Mouse (Mus musculus) heart, postnatal 10 days (tissue): Measurements from ENCODE around the gene Acap1. TPM values are rescaled to one million over a fixed set of nuclear protein-coding genes. Genes with fewer than 3 reads are reported as not detected.
"Not testable (repeated sequence)": the region's sequence is repeated elsewhere in the genome, so short reads cannot be mapped to it uniquely, and the experiment has no call there.

ENCODE experiments used
- DNase-seq, 2 experiments: peaks; one replicate each; pipeline ENCODE4 v3.0.0; 2021
- intact Hi-C: fragments of 180-260 bp; cut with DNase I; formaldehyde crosslinking; loops from one replicate; pipeline ENCODE4 v1.15.1; 2025
- total RNA-seq, 2 experiments: library from RNA; stranded (reverse); gene quantifications; 2 replicates each; pipeline ENCODE4 v1.2.3; 2021

Acap1 gene
- total RNA-seq, 2 experiments from 2014 or later: 2.7 to 3.0 TPM

DNA sequence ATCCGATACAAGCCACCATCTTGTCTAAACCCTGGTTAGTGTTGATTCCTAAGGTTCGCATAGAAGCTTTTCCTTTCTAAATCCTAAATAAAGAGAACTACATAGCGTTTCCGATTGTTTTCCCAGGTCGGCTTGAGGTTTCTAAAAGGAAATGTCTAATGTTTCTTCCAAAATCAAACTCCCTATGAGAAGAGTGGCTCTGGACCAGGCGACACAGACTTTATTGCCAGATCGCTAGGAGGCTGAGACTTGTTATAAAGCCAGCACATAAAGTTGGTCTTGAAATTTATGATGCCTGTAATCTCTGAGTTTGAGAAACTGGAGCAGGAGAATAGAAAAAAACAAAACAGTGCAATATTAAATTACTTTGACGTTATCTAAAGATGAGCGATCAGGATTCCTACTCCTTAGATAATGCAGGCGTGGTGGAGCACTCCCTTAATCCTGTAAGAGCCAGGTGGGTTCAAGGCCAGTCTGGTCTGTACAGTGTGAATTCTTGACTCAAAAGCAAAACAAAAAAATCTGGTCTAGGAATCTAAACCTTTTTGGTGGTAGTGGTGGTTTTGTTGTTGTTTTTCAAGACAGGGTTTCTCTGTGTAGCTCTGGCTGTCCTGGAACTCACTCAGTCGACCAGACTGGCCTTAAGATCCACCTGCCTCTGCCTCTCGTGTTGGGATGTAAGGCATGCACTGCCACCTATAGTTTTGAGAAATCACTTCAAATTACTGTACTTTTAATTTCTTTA, 26.8 kb upstream of the Acap1 start:
- peak in 1 of 2 experiments; percentile 48 for DNase-seq
- intact Hi-C loops: no loop called here

DNA sequence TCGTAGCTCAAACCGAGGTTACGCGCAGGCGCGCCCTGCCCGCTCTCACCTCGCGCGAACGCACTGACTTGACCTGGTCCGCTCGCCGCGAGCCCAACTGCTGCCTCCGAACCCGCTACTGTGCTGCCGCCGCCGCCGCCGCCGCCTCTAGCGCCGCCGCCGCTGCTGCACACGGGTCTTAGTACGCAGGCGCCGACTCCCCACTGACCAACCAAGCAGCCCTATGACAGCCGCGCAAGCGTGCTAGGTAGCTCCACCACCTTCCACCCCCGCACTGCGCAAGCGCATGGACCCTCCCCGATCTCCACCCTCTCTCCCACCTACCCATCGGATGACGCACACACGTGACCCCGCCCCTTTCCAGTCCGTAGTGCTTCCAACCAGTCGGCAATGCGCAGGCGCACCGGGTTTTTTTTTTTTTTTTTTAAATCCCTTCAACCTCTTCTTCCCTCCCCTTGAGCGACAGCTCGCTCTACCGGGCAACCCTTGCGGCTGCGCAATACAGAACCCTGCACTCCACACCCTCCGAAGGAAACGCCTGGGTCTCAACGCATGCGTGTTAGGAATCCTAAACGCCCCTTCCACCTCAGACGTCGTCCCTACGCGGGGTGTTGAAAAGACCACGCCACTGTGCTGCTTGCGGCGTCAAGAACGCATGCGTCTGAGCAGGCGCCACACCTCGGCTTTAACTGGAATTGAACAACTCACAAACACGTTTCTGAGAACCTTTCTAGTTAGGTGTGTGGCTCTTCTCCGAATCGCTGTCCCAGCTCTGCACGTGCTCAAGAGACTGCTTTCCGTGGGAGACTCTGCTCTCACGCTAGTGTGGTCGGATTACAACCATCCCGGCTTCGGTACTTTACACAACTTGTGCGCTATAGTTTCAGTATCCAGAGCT, 26.0 kb upstream of the Acap1 start, which contains the start of gene Eif5a:
Gene Eif5a (minus strand): TSS at position 845 of the 898 bp plus-strand sequence.
- peak; percentile 100 for DNase-seq
- intact Hi-C loops: no loop called here

DNA sequence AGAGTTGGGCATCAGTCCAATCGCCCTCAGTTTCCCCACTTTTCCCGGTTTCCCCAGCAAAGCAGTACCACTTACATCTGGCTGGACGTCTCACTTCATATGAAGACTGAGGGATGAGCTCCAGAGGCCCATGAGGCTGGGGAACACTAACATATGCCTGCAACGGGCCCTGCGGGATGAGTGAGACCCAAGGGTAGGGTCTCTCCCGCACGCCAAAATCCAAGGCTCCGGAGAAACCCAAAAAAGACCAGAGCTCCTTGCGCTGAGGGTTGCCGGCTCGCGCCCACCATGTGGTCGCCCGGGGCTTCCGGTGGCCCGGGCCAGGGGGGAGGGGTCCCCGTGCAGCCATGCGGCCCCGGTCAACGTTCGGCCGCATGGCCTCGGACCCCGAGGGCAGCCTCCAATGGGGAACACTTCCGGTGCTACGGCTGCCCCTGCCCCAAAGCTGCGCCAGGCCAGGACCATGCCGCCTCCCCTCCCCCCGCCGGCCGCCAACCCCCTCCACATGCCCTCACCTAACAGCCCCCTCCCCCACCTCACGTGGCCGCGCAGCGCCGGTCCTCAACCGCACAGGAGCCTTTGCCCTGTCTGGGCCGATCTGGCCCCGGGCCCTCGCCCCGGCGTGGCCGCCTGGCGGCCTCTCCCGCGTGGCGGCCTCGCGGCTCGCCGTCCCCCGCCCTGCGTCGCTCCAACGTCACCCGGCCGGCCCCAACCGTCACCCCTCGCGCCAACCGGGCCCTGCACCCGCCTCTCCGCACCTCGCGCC, 25.1 kb upstream of the Acap1 start:
- intact Hi-C loops: no loop called here
- DNase-seq: peak; percentile 27 to 71

DNA sequence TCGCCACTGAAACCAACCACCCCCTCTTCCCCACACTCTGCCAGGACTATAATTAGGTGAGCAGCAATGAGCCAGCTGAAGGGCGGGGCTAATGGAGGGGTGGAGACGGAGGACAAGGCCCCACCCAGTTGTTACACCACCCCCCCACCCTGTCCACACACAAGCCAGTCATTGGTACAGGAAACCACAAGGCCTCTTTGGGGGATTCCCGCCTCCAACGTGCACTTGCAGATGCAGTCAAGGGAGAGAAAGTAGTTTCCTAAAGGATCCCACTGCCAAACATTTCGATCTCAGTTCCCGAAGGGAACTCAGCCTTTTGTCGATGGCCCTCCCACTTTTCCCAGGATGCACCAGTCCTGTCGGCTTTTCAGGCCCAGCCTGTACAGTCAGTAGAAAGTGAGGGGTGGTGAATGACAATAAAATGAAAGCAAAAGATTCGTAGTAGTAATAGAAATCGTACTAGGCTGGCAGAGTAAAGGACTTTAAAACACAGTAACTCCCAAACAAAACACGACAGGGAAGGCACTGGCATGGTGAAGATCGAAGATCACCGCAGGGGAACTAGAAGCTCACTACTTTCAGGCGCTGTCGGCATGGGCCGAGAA, 24.4 kb upstream of the Acap1 start:
- intact Hi-C loops: loop anchor here (2.0 kb wide), 1 partner anchor 39 kb away; the partner anchor contains the start of gene Kctd11
- peak; percentile 88 to 91 for DNase-seq

DNA sequence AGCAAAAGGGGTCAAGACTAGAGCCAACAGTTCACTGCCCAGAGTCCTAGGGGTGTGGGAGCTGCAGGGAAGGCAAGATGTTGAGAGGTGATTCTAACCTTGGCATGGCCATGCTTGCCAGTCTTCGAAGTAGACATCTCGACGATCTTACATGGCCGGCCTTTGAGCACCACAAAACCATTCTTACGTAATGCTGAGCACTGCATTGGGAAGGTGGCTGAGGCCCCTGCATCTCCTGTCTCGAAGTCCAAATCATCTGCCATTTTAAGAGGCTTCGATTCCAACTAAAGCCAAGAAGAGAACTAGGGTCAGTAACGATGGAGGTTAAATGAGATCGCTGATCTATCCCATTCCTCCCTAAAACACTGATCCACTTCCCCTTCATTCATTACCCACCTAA, 23.7 kb upstream of the Acap1 start:
- intact Hi-C loops: loop anchor here (2.0 kb wide), 1 partner anchor 38 kb away; the partner anchor contains the start of gene Kctd11
- DNase-seq: no peak

DNA sequence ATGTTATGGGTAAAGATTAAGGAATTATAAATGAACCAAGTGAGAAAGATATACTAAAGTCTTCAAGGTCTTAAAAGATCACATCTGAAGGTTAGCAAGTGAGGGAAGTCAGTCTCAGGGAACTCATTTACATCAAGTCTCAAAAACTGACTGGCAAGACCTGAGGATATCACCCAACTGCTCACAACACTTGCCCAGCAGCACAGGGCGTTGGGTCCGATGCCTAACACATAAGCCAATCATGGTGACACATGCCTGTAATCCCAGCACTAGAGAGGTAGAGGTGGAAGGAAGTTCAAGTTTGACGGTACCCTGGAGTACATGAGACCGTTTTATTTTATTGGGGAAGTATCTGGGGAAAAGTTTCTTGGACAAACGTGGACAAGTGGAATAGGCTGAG, 22.8 kb upstream of the Acap1 start:
- intact Hi-C loops: loop anchor here (2.0 kb wide), 1 partner anchor 37 kb away; the partner anchor contains the start of gene Kctd11
- DNase-seq: no peak

DNA sequence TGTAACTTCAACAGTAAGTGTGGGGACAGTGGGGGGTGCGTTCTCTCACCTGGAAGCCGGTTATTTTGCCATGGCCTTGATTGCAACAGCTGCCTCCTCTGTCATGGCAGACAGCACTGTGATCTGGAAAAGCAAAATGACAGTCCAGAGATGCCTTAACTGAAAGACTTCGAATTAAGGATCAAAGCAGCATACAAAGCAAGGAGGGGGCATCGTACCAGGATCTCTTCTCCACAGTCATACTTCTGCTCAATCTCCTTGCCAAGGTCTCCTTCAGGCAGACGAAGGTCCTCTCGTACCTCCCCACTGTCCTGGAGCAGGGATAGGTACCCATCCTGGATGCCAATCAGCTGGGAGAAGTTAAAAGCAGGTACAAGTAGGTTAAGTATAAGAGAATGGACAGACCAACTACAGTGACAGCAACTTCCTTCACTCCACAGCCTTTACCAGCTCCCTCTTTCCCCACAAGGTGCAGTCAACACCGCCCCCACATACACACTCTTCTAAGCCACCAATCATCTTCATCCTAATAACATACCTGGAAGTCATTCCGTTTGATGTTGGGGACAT, 22.1 kb upstream of the Acap1 start:
- intact Hi-C loops: loop anchor here (2.0 kb wide), 1 partner anchor 15 kb away; no protein-coding TSS in a partner anchor
- DNase-seq: no peak

DNA sequence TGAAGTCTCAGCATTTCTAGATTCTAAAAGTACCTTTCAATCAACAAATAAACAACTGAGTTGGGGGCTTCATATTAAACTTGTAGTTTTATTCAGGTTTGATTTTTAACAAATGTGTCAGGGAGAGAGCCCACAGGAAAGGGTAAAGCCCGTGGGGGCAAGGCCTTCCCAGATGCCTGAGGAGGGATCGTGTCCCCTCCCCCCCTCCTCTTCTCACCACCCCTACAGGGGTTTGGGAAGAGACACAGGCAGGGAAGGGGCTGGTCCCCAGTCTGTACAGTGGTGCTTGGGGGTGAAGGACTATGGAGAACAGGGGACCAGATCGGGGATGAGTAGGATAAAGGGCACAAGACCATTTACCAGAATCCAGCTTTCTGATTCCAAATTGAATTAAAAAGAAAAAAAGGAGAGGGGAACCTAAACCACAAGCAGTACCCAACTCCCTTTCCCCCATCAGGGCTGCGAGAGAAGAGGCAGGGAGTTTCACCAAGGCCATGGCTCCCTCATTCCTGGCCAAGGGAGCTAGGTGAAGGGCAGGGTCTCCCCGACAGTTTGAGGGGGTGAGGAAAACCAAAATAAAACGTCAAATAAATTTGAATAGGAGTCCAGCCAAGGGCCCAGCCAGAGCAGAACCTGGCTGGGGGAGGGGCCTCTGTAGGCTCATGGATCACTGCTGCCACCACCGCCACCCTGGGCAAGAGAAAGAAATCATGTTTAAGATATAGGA, 21.5 kb upstream of the Acap1 start:
- intact Hi-C loops: loop anchor here (2.0 kb wide), 1 partner anchor 14 kb away; no protein-coding TSS in a partner anchor
- not testable (repeated sequence) for DNase-seq

DNA sequence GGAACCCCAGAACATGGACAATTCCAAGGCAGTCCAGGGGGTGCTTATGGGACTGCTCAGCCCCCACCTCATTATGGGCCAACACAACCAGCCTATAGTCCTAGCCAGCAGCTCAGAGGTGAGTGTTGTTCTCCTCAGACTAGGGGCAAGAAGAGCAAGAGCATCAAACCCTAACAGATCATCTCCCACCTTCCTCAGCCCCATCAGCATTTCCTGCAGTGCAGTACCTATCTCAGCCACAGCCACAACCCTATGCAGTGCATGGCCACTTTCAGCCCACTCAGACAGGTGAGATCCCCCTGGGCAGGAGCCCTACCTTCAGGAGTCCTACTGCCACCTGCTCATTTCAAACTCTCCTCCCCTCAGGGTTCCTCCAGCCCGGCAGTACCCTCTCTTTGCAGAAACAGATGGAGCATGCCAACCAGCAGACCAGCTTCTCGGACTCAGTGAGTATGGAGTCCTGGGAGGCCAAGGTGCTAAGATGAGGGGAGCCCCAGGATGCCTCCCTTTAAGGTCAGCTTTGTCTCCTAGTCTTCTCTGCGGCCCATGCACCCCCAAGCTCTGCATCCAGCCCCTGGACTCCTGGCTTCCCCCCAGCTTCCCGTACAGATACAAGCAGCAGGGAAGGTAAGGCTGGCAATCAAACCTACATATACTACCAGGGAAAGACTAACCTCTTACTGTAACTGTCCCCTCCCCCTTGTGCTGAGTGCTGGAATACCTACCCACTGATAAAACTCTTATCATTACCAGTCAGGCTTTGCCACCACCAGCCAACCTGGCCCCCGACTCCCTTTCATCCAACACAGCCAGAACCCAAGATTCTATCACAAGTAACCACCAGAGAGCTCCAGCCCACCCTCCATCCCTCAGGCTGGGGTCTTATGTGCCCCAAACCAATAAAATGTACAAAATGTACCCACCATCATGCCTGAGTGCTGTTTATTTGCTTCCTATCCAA, 20.6 kb upstream of the Acap1 start:
- intact Hi-C loops: loop anchor here (2.0 kb wide), 1 partner anchor 13 kb away; no protein-coding TSS in a partner anchor
- DNase-seq: no peak

DNA sequence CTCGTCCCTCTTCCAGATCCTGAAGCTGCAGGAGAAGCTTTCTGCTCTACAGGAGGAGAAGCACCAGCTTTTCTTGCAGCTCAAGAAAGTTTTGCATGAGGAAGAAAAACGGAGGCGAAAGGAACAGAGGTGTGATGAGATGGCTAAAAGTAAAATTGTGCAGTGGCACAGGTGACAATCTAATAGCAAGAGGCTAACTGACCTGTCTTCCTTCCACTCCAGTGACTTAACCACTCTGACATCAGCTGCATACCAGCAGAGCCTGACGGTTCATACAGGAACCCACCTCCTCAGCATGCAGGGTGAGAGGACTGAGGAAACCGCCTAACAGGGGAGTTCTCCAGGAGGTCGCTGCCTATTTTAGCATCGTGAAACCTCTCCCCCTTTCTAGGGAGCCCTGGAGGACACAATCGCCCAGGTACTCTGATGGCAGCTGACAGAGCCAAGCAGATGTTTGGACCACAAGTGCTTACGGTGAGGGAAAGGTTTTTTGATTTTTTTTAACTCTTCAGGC, 19.6 kb upstream of the Acap1 start:
- no peak for DNase-seq
- intact Hi-C loops: no loop called here

DNA sequence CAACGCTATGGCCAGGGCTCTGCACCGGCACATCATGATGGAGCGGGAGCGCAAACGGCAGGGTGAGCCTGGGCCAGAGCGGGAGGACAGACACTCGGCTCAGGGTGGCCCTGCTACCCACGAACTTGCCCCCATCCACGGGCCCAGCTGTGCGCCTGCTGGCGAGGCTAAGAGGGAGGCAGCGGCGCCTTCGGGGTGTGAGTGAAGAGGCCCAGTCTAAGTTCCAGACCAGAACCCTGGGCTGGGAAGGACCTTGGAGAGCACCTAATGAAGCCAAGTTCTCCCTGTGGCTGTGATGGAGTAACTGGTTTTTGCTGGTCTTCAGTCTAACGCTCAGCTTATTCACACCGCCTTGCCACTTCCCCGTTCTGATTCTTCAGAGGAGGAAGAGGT, 19.0 kb upstream of the Acap1 start:
- DNase-seq: no peak
- intact Hi-C loops: no loop called here

DNA sequence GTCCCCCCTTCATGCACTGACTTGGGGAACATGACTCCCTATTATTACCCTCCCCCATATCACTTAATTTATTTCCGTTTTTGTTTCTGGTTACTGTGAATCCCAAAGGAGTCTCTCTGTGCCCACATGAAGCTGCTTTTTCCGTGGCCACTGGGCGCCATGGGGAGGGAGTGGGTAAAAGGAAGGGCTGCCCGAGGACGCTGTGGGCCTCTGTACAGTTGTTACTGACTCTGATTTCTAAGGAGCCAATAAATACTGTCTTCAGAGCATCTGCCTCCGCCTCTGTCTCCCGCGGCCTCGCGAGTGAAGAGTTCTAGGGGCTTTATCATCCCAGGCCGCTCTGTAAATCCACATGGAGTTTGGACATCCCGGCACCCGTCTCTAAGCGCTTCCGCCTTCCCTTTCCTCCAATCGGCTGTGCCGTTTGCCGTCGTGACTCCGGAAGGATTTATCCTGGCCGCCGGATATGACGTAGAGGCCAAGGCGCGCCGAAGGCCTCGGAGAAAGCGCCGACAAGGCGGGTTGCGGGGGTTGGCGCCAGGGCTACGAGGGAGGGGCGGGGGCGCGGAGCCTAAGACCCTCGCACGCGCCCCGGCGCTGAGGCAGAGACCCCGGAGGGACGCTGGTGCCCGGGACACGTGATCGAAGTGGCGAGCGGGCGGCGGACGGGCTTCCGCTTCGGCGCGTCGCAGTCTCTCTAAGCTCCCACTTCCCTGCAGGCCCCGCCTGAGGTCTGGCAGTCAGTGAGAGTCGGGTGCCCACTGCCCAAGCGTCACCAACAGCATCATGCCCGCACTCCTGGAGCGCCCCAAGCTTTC, 18.4 kb upstream of the Acap1 start, which contains the start of gene Gps2:
Gene Gps2 (plus strand): TSS at position 335 of the 818 bp plus-strand sequence.
- intact Hi-C loops: no loop called here
- DNase-seq: peak; percentile 95 to 96

DNA sequence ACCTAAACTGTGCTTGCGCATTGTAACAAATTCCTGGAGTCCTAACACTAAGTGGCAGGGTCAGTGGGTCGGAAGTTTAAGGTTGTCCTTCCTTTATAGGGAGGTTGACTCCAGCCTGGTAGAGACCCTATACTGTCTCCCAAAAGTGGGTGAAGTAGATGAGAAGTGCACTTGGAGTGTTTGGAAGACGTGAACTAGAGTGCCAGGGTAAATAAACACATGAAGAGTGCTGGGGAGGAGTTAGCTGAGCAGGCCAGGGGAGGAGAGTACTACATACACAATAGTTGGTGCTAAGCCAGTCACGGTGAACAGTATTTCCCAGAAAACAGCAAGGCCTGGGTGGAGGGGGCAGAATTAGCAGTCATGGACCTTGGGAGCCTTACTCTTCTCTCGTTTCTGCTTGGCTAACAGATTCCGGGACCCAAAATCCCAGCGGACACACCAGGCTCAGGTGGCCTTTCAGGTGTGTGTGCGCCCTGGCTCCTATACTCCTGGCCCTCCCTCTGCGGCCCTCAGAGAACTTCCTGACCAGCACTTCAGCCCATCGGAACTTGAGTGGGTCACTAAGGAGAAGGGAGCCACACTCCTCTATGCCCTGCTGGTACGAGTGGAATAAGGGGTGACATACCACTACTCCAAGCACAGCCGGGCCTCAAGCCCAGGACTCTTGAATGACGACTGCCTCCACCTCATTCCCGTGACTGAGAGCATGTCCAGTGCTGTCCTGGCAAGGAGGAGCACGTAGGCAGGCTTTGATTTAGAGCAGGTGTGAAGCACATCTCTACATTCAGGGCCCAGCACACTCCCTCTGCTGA, 17.6 kb upstream of the Acap1 start:
- intact Hi-C loops: no loop called here
- no peak for DNase-seq

DNA sequence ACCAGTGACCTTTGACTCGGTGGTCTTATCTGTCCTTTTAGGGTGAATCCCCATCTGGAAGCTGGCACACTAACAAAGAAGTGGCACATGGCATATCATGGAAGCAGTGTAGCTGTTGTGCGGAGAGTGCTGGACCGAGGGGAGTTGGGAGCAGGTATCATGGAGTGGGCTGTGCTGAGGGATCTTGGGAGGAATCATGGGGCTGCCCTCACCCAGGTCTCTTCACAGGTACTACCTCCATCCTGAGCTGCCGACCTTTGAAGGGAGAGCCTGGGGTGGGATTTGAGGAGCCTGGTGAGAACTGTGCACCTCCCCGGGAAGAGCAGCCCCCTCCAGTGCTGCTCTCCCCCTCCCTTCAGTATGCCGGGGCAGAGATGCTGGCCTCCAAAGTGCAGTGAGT, 16.4 kb upstream of the Acap1 start:
- intact Hi-C loops: no loop called here

DNA sequence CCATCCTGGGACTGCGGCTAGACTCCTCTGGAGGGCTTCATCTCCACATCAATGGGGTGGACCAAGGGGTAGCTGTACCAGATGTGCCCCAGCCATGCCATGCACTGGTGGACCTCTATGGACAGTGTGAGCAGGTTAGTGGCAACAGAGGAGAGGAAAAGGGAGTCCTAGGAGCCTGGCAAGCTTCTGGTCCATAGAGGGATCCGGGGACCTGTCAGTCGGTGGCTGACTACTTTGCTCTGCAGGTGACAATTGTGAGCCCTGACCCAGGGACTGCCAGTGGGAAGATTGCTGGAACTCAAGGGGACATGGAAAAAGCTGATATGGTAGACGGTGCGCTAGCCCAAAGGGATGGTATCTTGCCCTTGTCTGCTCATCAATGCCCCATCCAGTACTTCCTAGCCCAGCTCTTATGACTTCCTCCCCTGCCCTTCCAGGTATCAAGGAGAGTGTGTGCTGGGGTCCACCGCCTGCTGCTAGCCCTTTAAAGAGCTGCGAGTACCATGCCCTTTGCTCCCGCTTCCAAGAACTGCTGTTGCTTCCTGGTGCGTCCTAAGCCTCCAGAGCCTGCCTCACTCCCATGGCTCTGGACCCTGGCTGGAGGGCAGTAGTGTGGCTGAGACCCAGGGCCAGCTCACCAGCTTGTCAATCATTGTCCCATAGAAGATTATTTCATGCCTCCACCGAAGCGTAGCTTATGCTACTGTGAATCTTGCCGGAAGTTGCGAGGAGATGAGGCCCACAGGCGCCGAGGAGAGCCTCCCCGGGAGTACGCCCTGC, 15.6 kb upstream of the Acap1 start:
- DNase-seq: no peak
- intact Hi-C loops: no loop called here

More for the DNA sequence above, 16.4 kb upstream of the Acap1 start:
- no peak for DNase-seq
